Mouse (Mus musculus) Patski (cell line): ENCODE measurements around the gene Fam243. TPM values are rescaled to one million over a fixed set of nuclear protein-coding genes. Genes with fewer than 3 reads are reported as not detected.

Experiments
- ATAC-seq: fragments of 100-300 bp; one replicate; pipeline ENCODE4 v1.8.0; 2021
- CTCF ChIA-PET: fragments of 350-600 bp; sonication (Branson Sonifier 250); formaldehyde crosslinking; loops from one replicate; lab custom pipeline; 2022; ENCODE audit warnings: inconsistent platforms; lab: Charles Lee
- POLR2A ChIA-PET: fragments of 350-600 bp; sonication (Branson Sonifier 250); formaldehyde crosslinking; loops from one replicate; lab custom pipeline; 2022; ENCODE audit warnings: antibody characterized with exemption, inconsistent platforms; lab: Charles Lee
- DNase-seq: peaks from one replicate; pipeline ENCODE4 v3.0.0-alpha.2; 2011; ENCODE audit warnings: low read depth, low spot score
- H3K27me3 ChIP-seq: fragments of 371-371 bp; one replicate; pipeline ENCODE4 v1.5.1; 2021
- CTCF ChIP-seq: fragments of 100-300 bp; IDR thresholded peaks from one replicate; pipeline ENCODE4 v1.5.1; 2021
- in situ Hi-C: fragments of 300-500 bp; cut with MboI; formaldehyde crosslinking; loops from 3 replicates; pipeline ENCODE4 v1.11.1; 2018; ENCODE audit warnings: low pct_unique_long_range_greater_than_20kb, mixed read lengths
- polyA plus RNA-seq: library from polyadenylated mRNA; unstranded; gene quantifications from one replicate; pipeline ENCODE4 v1.2.3, GENCODE M21; 2021

The Fam243 gene
- polyA plus RNA-seq, 1 experiment from 2014 or later: 0.28 TPM

GRCm38 (mm10) chr16:92324309-92325061 lies 3.2 kb upstream of the Fam243 start:
- no peak for ATAC-seq
- no peak for TF ChIP-seq CTCF
- DNase-seq: no peak

GRCm38 (mm10) chr16:92320361-92320760 lies 880 bp downstream of the Fam243 start:
- no peaks in the 10 kb centered on the region for H3K27me3 ChIP-seq
- CTCF ChIA-PET: interaction anchor here (1.5 to 1.7 kb wide), 2 partner anchors 13 to 17 kb away, joined by 3 to 7 read pairs; no protein-coding TSS in a partner anchor
- POLR2A ChIA-PET: no interaction called here
- in situ Hi-C loops: no loop called here
- no peak for TF ChIP-seq CTCF
- ATAC-seq: no peak
- no peak for DNase-seq

More at GRCm38 (mm10) chr16:92324309-92325061, 3.2 kb upstream of the Fam243 start:
- ChIA-PET CTCF (interaction anchor here (1.1 kb wide), 1 partner anchor 10 kb away, joined by 4 read pairs; no protein-coding TSS in a partner anchor), POLR2A (no interaction called here)
- in situ Hi-C loops: loop anchor here (25.0 kb wide), 1 partner anchor 1238 kb away; no protein-coding TSS in a partner anchor
- H3K27me3 ChIP-seq: peaks cover 6% of the 10 kb centered on the region

- ChIA-PET POLR2A (no interaction called here), CTCF (interaction anchor here (1.2 to 1.7 kb wide), 3 partner anchors 14 to 17 kb away, joined by 3 to 7 read pairs (median 3); no protein-coding TSS in a partner anchor)
- TF ChIP-seq CTCF: no peak
- DNase-seq (no peak), ATAC-seq (no peak)
- H3K27me3 ChIP-seq: no peaks in the 10 kb centered on the region
- in situ Hi-C loops: no loop called here
Measured at GRCm38 (mm10) chr16:92319353-92320109, 1.7 kb downstream of the Fam243 start.

GRCm38 (mm10) chr16:92316049-92316738 lies 5.0 kb downstream of the Fam243 start:
- no peaks in the 10 kb centered on the region for H3K27me3 ChIP-seq
- ChIA-PET POLR2A (no interaction called here), CTCF (interaction anchor here (1.4 kb wide), 1 partner anchor 12 kb away, joined by 3 read pairs; no protein-coding TSS in a partner anchor)
- no peak for ATAC-seq
- TF ChIP-seq CTCF: no peak
- DNase-seq: no peak
- in situ Hi-C loops: no loop called here

GRCm38 (mm10) chr16:92313953-92314741 lies 7.1 kb downstream of the Fam243 start:
- TF ChIP-seq CTCF: no peak
- no peaks in the 10 kb centered on the region for H3K27me3 ChIP-seq
- CTCF ChIA-PET: interaction anchor here (0.6 to 2.5 kb wide), 8 partner anchors 10 to 173 kb away, joined by 3 to 16 read pairs (median 4); no protein-coding TSS in a partner anchor
- ATAC-seq (peak; percentile 67), DNase-seq (no peak)
- in situ Hi-C loops: no loop called here
- POLR2A ChIA-PET: no interaction called here

GRCm38 (mm10) chr16:92309126-92309525 lies 12.1 kb downstream of the Fam243 start:
- in situ Hi-C loops: no loop called here
- ChIA-PET POLR2A (no interaction called here), CTCF (interaction anchor here (1.3 kb wide), 1 partner anchor 22 kb away, joined by 3 read pairs; no protein-coding TSS in a partner anchor)
- DNase-seq (no peak), ATAC-seq (no peak)
- H3K27me3 ChIP-seq: no peaks in the 10 kb centered on the region
- TF ChIP-seq CTCF: no peak

- no peak for ATAC-seq
- DNase-seq: no peak
- no peaks in the 10 kb centered on the region for H3K27me3 ChIP-seq
- in situ Hi-C loops: no loop called here
- CTCF ChIA-PET: interaction anchor here (1.0 to 1.3 kb wide), 2 partner anchors 21 to 33 kb away, joined by 3 to 4 read pairs; no protein-coding TSS in a partner anchor
- peak; percentile 27 for TF ChIP-seq CTCF
- POLR2A ChIA-PET: no interaction called here
Measured at GRCm38 (mm10) chr16:92307947-92308346, 13.3 kb downstream of the Fam243 start.

GRCm38 (mm10) chr16:92305519-92305918 lies 15.7 kb downstream of the Fam243 start:
- no peak for ATAC-seq
- no peaks in the 10 kb centered on the region for H3K27me3 ChIP-seq
- ChIA-PET CTCF (interaction anchor here (2.3 kb wide), 1 partner anchor 9 kb away, joined by 16 read pairs; no protein-coding TSS in a partner anchor), POLR2A (no interaction called here)
- in situ Hi-C loops: no loop called here
- TF ChIP-seq CTCF: no peak
- DNase-seq: no peak

- POLR2A ChIA-PET: no interaction called here
- DNase-seq (no peak), ATAC-seq (no peak)
- in situ Hi-C loops: no loop called here
- no peaks in the 10 kb centered on the region for H3K27me3 ChIP-seq
- CTCF ChIA-PET: interaction anchor here (1.1 to 1.2 kb wide), 2 partner anchors 12 to 30 kb away, joined by 3 read pairs; no protein-coding TSS in a partner anchor
- no peak for TF ChIP-seq CTCF
Measured at GRCm38 (mm10) chr16:92302506-92302905, 18.7 kb downstream of the Fam243 start.
